Comparison of ENCODE assay signal across 22 mouse cellular contexts in genomic region chr13:110356941-110357340, GRCm38 (mm10). TPM values are rescaled to one million over a fixed set of nuclear protein-coding genes. Genes with fewer than 3 reads are reported as not detected.
DNase-seq lines count a peak whose midpoint lies in the region; ATAC-seq and TF ChIP-seq lines count a peak whose summit lies in the region.
"Had no signal": no experiment of that assay in that cellular context is flagged by ENCODE, and none has a peak within 500 bp of the region (broad histone marks: within the 10 kb centered on the region; RNA-seq: fewer than 3 reads in every experiment).

TSS of gene Gapt (minus strand) at chr13:110357199.

- H3K27ac ChIP-seq in liver, embryonic 15.5 days (replicated peaks), result no peak within 1 kb of the TSS
- no peak within 1 kb of the TSS for H3K27ac ChIP-seq in liver, embryonic 12.5 days
- H3K27ac ChIP-seq in bone marrow macrophage, adult 2 months (ENCODE audit: insufficient read depth, low read depth, low read length), result no peak within 1 kb of the TSS
- no peak within 1 kb of the TSS for H3K27ac ChIP-seq in midbrain, embryonic 15.5 days
- H3K27ac ChIP-seq: embryonic facial prominence, embryonic 13.5 days; forebrain, embryonic 15.5 days; heart, adult 2 months; lung, embryonic 15.5 days; midbrain, embryonic 12.5 days had no signal

- H3K9me3 ChIP-seq in liver, embryonic 15.5 days (replicated peaks), result no peaks in the 10 kb centered on the region
- H3K9me3 ChIP-seq in liver, embryonic 12.5 days (replicated peaks), result no peaks in the 10 kb centered on the region
- H3K9me3 ChIP-seq in megakaryocyte, embryonic 14.5 days, result peaks cover 8% of the 10 kb centered on the region
- no peaks in the 10 kb centered on the region for H3K9me3 ChIP-seq in midbrain, embryonic 15.5 days
- H3K9me3 ChIP-seq: embryonic facial prominence, embryonic 13.5 days; forebrain, embryonic 15.5 days; lung, embryonic 15.5 days; midbrain, embryonic 12.5 days had no signal

- H3K27me3 ChIP-seq in liver, embryonic 15.5 days, result no peaks in the 10 kb centered on the region
- no peaks in the 10 kb centered on the region for H3K27me3 ChIP-seq in liver, embryonic 12.5 days (replicated peaks)
- no peaks in the 10 kb centered on the region for H3K27me3 ChIP-seq in megakaryocyte, embryonic 14.5 days (replicated peaks)
- no peaks in the 10 kb centered on the region for H3K27me3 ChIP-seq in midbrain, embryonic 15.5 days (replicated peaks)
- H3K27me3 ChIP-seq: embryonic facial prominence, embryonic 13.5 days; forebrain, embryonic 15.5 days; lung, embryonic 15.5 days; midbrain, embryonic 12.5 days had no signal

- no peak for TF ChIP-seq CTCF in bone marrow macrophage, adult 2 months (IDR thresholded peaks at IDR 0.05; ENCODE audit: low read depth, low read length)

- 20% methylated on average over 2 of the region's 2 CpGs for WGBS in liver, embryonic 15.5 days (ENCODE audit: insufficient replicate concordance)
- WGBS in liver, embryonic 12.5 days (ENCODE audit: insufficient replicate concordance), result 22% methylated on average over 2 of the region's 2 CpGs
- 94% methylated on average over 2 of the region's 2 CpGs for WGBS in midbrain, embryonic 15.5 days

- no peak within 1 kb of the TSS for H3K4me2 ChIP-seq in liver, embryonic 15.5 days
- H3K4me2 ChIP-seq in liver, embryonic 12.5 days, result no peak within 1 kb of the TSS
- no peak within 1 kb of the TSS for H3K4me2 ChIP-seq in midbrain, embryonic 15.5 days
- H3K4me2 ChIP-seq: embryonic facial prominence, embryonic 13.5 days; forebrain, embryonic 15.5 days; lung, embryonic 15.5 days; midbrain, embryonic 12.5 days had no signal

- peak; percentile 53 for DNase-seq in 416B (ENCODE audit: low read depth)
- no peak for DNase-seq in cerebellum, adult 18-20 months
- DNase-seq: cerebellum, adult 9-11 months; gastrocnemius, postnatal 14 days; heart, adult 2 months; heart, postnatal 4 days; kidney, adult 18-20 months; kidney, postnatal 25 days; right cerebral cortex, postnatal 14 days; thymus, postnatal 36 days had no signal

- ATAC-seq in liver, embryonic 15.5 days (ENCODE audit: insufficient read depth), result no peak
- no peak for ATAC-seq in liver, embryonic 12.5 days
- no peak for ATAC-seq in midbrain, embryonic 15.5 days (replicated peaks)
- ATAC-seq in inflammation-experienced regulatory T-cells, adult 6 months, result no peak
- ATAC-seq: forebrain, embryonic 15.5 days had no signal

- H3K4me1 ChIP-seq in liver, embryonic 15.5 days (replicated peaks), result no peaks in the 10 kb centered on the region
- H3K4me1 ChIP-seq in liver, embryonic 12.5 days, result no peaks in the 10 kb centered on the region
- peaks cover 8% of the 10 kb centered on the region for H3K4me1 ChIP-seq in bone marrow macrophage, adult 2 months (ENCODE audit: control insufficient read depth, insufficient read depth, low read length)
- H3K4me1 ChIP-seq in megakaryocyte, embryonic 14.5 days, result no peaks in the 10 kb centered on the region
- no peaks in the 10 kb centered on the region for H3K4me1 ChIP-seq in midbrain, embryonic 15.5 days
- H3K4me1 ChIP-seq: embryonic facial prominence, embryonic 13.5 days; forebrain, embryonic 15.5 days; lung, embryonic 15.5 days; midbrain, embryonic 12.5 days had no signal

- no peak within 1 kb of the TSS for H3K9ac ChIP-seq in liver, embryonic 15.5 days
- no peak within 1 kb of the TSS for H3K9ac ChIP-seq in liver, embryonic 12.5 days
- no peak within 1 kb of the TSS for H3K9ac ChIP-seq in midbrain, embryonic 15.5 days
- H3K9ac ChIP-seq: embryonic facial prominence, embryonic 13.5 days; forebrain, embryonic 15.5 days; lung, embryonic 15.5 days; midbrain, embryonic 12.5 days had no signal

- no peaks in the 10 kb centered on the region for H3K36me3 ChIP-seq in liver, embryonic 15.5 days (replicated peaks)
- H3K36me3 ChIP-seq in liver, embryonic 12.5 days, result no peaks in the 10 kb centered on the region
- no peaks in the 10 kb centered on the region for H3K36me3 ChIP-seq in megakaryocyte, embryonic 14.5 days (replicated peaks; ENCODE audit: low read length)
- H3K36me3 ChIP-seq in midbrain, embryonic 15.5 days (replicated peaks), result no peaks in the 10 kb centered on the region
- H3K36me3 ChIP-seq: embryonic facial prominence, embryonic 13.5 days; forebrain, embryonic 15.5 days; lung, embryonic 15.5 days; midbrain, embryonic 12.5 days had no signal

- no peak for TF ChIP-seq POLR2A in bone marrow macrophage, adult 2 months (IDR thresholded peaks at IDR 0.05; ENCODE audit: borderline replicate concordance, low read depth, low read length)

- peak within 1 kb of the TSS; percentile 23 for H3K4me3 ChIP-seq in liver, embryonic 15.5 days (replicated peaks)
- H3K4me3 ChIP-seq in liver, embryonic 12.5 days, result no peak within 1 kb of the TSS; the same call in 1 of the 2 replicates
- peak within 1 kb of the TSS; percentile 9; the same call in 1 of the 2 replicates for H3K4me3 ChIP-seq in bone marrow macrophage, adult 2 months (ENCODE audit: insufficient read depth, low read length)
- H3K4me3 ChIP-seq in megakaryocyte, embryonic 14.5 days (replicated peaks), result peak within 1 kb of the TSS; percentile 50
- H3K4me3 ChIP-seq in midbrain, embryonic 15.5 days, result no peak within 1 kb of the TSS
- H3K4me3 ChIP-seq: embryonic facial prominence, embryonic 13.5 days; forebrain, embryonic 15.5 days; heart, adult 2 months; lung, embryonic 15.5 days; midbrain, embryonic 12.5 days had no signal

RNA-seq across cellular contexts. Expression of gene Gapt, which starts in this region (rescaled TPM):
- 3.0 and 3.3 TPM in 2 replicates for polyA plus RNA-seq in liver, embryonic 15.5 days (2015; fragmentation: Nextera tagmentation; extraction: Ambion mirVana)
- polyA plus RNA-seq in liver, embryonic 12.5 days (2016; fragmentation: Nextera tagmentation; extraction: Ambion mirVana), result 1.1 and 2.0 TPM in 2 replicates
- 4.8 and 5.3 TPM in 2 replicates for polyA plus RNA-seq in bone marrow macrophage, adult 2 months (2012; ENCODE audit: insufficient read depth, insufficient read length, missing spikeins)
- 0.49 TPM in 1 of 2 replicates, not detected in the other for polyA plus RNA-seq in megakaryocyte, embryonic 14.5 days (2012; ENCODE audit: insufficient read depth, low replicate concordance)
- 0.08 TPM in 1 of 2 replicates, not detected in the other for polyA plus RNA-seq in midbrain, embryonic 15.5 days (2015; fragmentation: Nextera tagmentation; extraction: Ambion mirVana)
- under 1 TPM in 1 of 3 experiments, not detected in 2; 0.29 TPM for polyA plus RNA-seq in inflammation-experienced regulatory T-cells, adult 6 months (2017; shearing (Covaris generic))
- polyA plus RNA-seq: forebrain, embryonic 15.5 days; heart, embryonic 14.5 days; neural tube, embryonic 14.5 days had no signal

Comparison
In these comparisons a context has a peak if more than half of its experiments do, and no peak if none do; other contexts are left out.
1. H3K4me3 ChIP-seq: peak in liver, embryonic 15.5 days (single experiment), bone marrow macrophage, adult 2 months (single experiment) and megakaryocyte, embryonic 14.5 days (single experiment); none in liver, embryonic 12.5 days (single experiment) and midbrain, embryonic 15.5 days (single experiment).